Mouse (Mus musculus) hindbrain, embryonic 14.5 days (tissue): ENCODE data around the gene Myrfl. TPM values are rescaled to one million over a fixed set of nuclear protein-coding genes. Genes with fewer than 3 reads are reported as not detected.

Experiments used
- ATAC-seq: fragments of 200-750 bp; cut with Nextera tagmentation; 2 replicates; pipeline ENCODE4 v1.8.0; 2017; ENCODE audit warnings: moderate number of reproducible peaks, mild to moderate bottlenecking, moderate TSS enrichment, moderate library complexity; ENCODE audit not compliant: low FRiP score
- DNase-seq: peaks from one replicate; pipeline ENCODE4 v3.0.0-alpha.2; 2015; ENCODE audit warnings: low spot score
- H3K27ac ChIP-seq: fragments of 300-500 bp; sonication (generic); 2 replicates; pipeline ENCODE4 v1.5.1; 2014; ENCODE audit warnings: mild to moderate bottlenecking, moderate library complexity
- H3K27me3 ChIP-seq: fragments of 300-500 bp; sonication (generic); 2 replicates; pipeline ENCODE4 v1.6.1; 2014; ENCODE audit warnings: mild to moderate bottlenecking, low read length, mixed read lengths; ENCODE audit not compliant: control insufficient read depth, insufficient read depth
- H3K36me3 ChIP-seq: fragments of 300-500 bp; sonication (generic); replicated peaks from 2 replicates; pipeline ENCODE4 v1.6.1; 2014; ENCODE audit not compliant: control insufficient read depth, insufficient read depth
- H3K4me1 ChIP-seq: fragments of 300-500 bp; sonication (generic); replicated peaks from 2 replicates; pipeline ENCODE4 v1.6.1; 2014; ENCODE audit warnings: antibody characterized with exemption, low read length, mixed read lengths; ENCODE audit not compliant: control insufficient read depth, insufficient read depth
- H3K4me2 ChIP-seq: fragments of 300-500 bp; sonication (generic); replicated peaks from 2 replicates; pipeline ENCODE4 v1.6.1; 2014; ENCODE audit warnings: mild to moderate bottlenecking, moderate library complexity
- H3K4me3 ChIP-seq: fragments of 300-500 bp; sonication (generic); replicated peaks from 2 replicates; pipeline ENCODE4 v1.5.1; 2014; ENCODE audit warnings: mild to moderate bottlenecking, low read length
- H3K9ac ChIP-seq: fragments of 300-500 bp; sonication (generic); 2 replicates; pipeline ENCODE4 v1.6.1; 2014
- H3K9me3 ChIP-seq: fragments of 300-500 bp; sonication (generic); 2 replicates; pipeline ENCODE4 v1.6.1; 2016; ENCODE audit warnings: low read length; ENCODE audit not compliant: control insufficient read depth
- WGBS: fragments of 180-500 bp; shearing (Covaris S2); extraction: QIAGEN DNeasy Blood & Tissue Kit; methylation state at CpG from one replicate; pipeline ENCODE4 v1.1.7; 2014; 5-methylcytosine and 5-hydroxymethylcytosine counted together
- polyA plus RNA-seq: library from polyadenylated mRNA; unstranded; fragments of >200 nt; fragmentation: Nextera tagmentation; extraction: Ambion mirVana; gene quantifications from 2 replicates; pipeline ENCODE4 v1.2.1, GENCODE M21; 2014

Myrfl gene
- polyA plus RNA-seq, 1 experiment from 2014 or later: not detected

- WGBS: 86% methylated on average over 7 of the region's 7 CpGs
- DNase-seq (no peak), ATAC-seq (no peak)
- Histone ChIP-seq H3K9ac (no peak overlapping the region), H3K36me3 (peaks cover 19% of the 10 kb centered on the region), H3K4me3 (no peak overlapping the region), H3K4me2 (no peak overlapping the region), H3K27me3 (no peaks in the 10 kb centered on the region), H3K27ac (no peak overlapping the region), H3K4me1 (no peaks in the 10 kb centered on the region), H3K9me3 (no peaks in the 10 kb centered on the region)
These were observed 33.8 kb upstream of the Myrfl start for GRCm38 (mm10) chr10:116930506-116930905.

- no peak for DNase-seq
- H3K4me1 ChIP-seq: no peaks in the 10 kb centered on the region
- no peak overlapping the region for H3K27ac ChIP-seq
- no peaks in the 10 kb centered on the region for H3K27me3 ChIP-seq
- no peaks in the 10 kb centered on the region for H3K9me3 ChIP-seq
- 90% methylated on average over 3 of the region's 3 CpGs for WGBS
- H3K9ac ChIP-seq: no peak overlapping the region
- no peak overlapping the region for H3K4me2 ChIP-seq
- no peak for ATAC-seq
- H3K4me3 ChIP-seq: no peak overlapping the region
- H3K36me3 ChIP-seq: peaks cover 26% of the 10 kb centered on the region
These were observed 32.1 kb upstream of the Myrfl start for GRCm38 (mm10) chr10:116928826-116929225.

- H3K9ac ChIP-seq: no peak overlapping the region
- ATAC-seq (no peak), DNase-seq (no peak)
- H3K4me1 ChIP-seq: no peaks in the 10 kb centered on the region
- no peak overlapping the region for H3K4me2 ChIP-seq
- no peaks in the 10 kb centered on the region for H3K9me3 ChIP-seq
- 92% methylated on average over 11 of the region's 11 CpGs for WGBS
- peaks cover 39% of the 10 kb centered on the region for H3K36me3 ChIP-seq
- no peaks in the 10 kb centered on the region for H3K27me3 ChIP-seq
- no peak overlapping the region for H3K27ac ChIP-seq
- no peak overlapping the region for H3K4me3 ChIP-seq
These were observed 29.9 kb upstream of the Myrfl start for GRCm38 (mm10) chr10:116926428-116927113.

GRCm38 (mm10) chr10:116923651-116924495 is 27.2 kb upstream of the Myrfl start:
- WGBS: 94% methylated on average over 19 of the region's 19 CpGs
- no peak overlapping the region for H3K4me2 ChIP-seq
- H3K9me3 ChIP-seq: no peaks in the 10 kb centered on the region
- H3K27me3 ChIP-seq: no peaks in the 10 kb centered on the region
- no peak for ATAC-seq
- H3K4me1 ChIP-seq: no peaks in the 10 kb centered on the region
- no peak overlapping the region for H3K9ac ChIP-seq
- H3K27ac ChIP-seq: no peak overlapping the region
- H3K4me3 ChIP-seq: no peak overlapping the region
- DNase-seq: no peak
- peaks cover 36% of the 10 kb centered on the region for H3K36me3 ChIP-seq

GRCm38 (mm10) chr10:116922161-116922560 is 25.4 kb upstream of the Myrfl start:
- 93% methylated on average over 15 of the region's 15 CpGs for WGBS
- no peak for ATAC-seq

GRCm38 (mm10) chr10:116921416-116921815 is 24.7 kb upstream of the Myrfl start:
- DNase-seq: no peak
- no peak overlapping the region for H3K27ac ChIP-seq
- peaks cover 34% of the 10 kb centered on the region for H3K36me3 ChIP-seq
- H3K9me3 ChIP-seq: no peaks in the 10 kb centered on the region
- 93% methylated on average over 15 of the region's 15 CpGs for WGBS
- H3K4me1 ChIP-seq: no peaks in the 10 kb centered on the region
- H3K9ac ChIP-seq: no peak overlapping the region
- no peak for ATAC-seq
- H3K4me3 ChIP-seq: no peak overlapping the region
- H3K4me2 ChIP-seq: no peak overlapping the region
- no peaks in the 10 kb centered on the region for H3K27me3 ChIP-seq

More at GRCm38 (mm10) chr10:116922161-116922560, 25.4 kb upstream of the Myrfl start:
- H3K36me3 ChIP-seq: peaks cover 39% of the 10 kb centered on the region
- no peaks in the 10 kb centered on the region for H3K9me3 ChIP-seq
- no peaks in the 10 kb centered on the region for H3K4me1 ChIP-seq
- no peaks in the 10 kb centered on the region for H3K27me3 ChIP-seq
- H3K27ac ChIP-seq: no peak overlapping the region
- H3K4me3 ChIP-seq: no peak overlapping the region
- H3K9ac ChIP-seq: no peak overlapping the region
- no peak for DNase-seq
- no peak overlapping the region for H3K4me2 ChIP-seq

GRCm38 (mm10) chr10:116920641-116921040 is 23.9 kb upstream of the Myrfl start:
- no peak overlapping the region for H3K4me2 ChIP-seq
- H3K9me3 ChIP-seq: no peaks in the 10 kb centered on the region
- no peak overlapping the region for H3K9ac ChIP-seq
- peaks cover 39% of the 10 kb centered on the region for H3K36me3 ChIP-seq
- H3K4me1 ChIP-seq: no peaks in the 10 kb centered on the region
- H3K27me3 ChIP-seq: no peaks in the 10 kb centered on the region
- no peak for DNase-seq
- no peak overlapping the region for H3K4me3 ChIP-seq
- WGBS: 95% methylated on average over 8 of the region's 8 CpGs
- no peak overlapping the region for H3K27ac ChIP-seq
- ATAC-seq: no peak

GRCm38 (mm10) chr10:116919368-116920317 is 22.9 kb upstream of the Myrfl start:
- H3K4me1 ChIP-seq: no peaks in the 10 kb centered on the region
- DNase-seq (no peak), ATAC-seq (no peak)
- peaks cover 49% of the 10 kb centered on the region for H3K36me3 ChIP-seq
- H3K27ac ChIP-seq: no peak overlapping the region
- no peaks in the 10 kb centered on the region for H3K27me3 ChIP-seq
- no peaks in the 10 kb centered on the region for H3K9me3 ChIP-seq
- WGBS: 87% methylated on average over 25 of the region's 25 CpGs
- H3K4me2 ChIP-seq: no peak overlapping the region
- H3K4me3 ChIP-seq: no peak overlapping the region
- H3K9ac ChIP-seq: no peak overlapping the region

- H3K9me3 ChIP-seq: no peaks in the 10 kb centered on the region
- DNase-seq (no peak), ATAC-seq (no peak)
- WGBS: 86% methylated on average over 8 of the region's 8 CpGs
- H3K4me2 ChIP-seq: no peak overlapping the region
- H3K4me3 ChIP-seq: no peak overlapping the region
- no peak overlapping the region for H3K9ac ChIP-seq
- H3K27me3 ChIP-seq: no peaks in the 10 kb centered on the region
- H3K27ac ChIP-seq: no peak overlapping the region
- H3K36me3 ChIP-seq: peaks cover 48% of the 10 kb centered on the region
- H3K4me1 ChIP-seq: no peaks in the 10 kb centered on the region
These were observed 19.9 kb upstream of the Myrfl start for GRCm38 (mm10) chr10:116916581-116916980.
